Mouse (Mus musculus) urinary bladder, adult 18-20 months (tissue): ENCODE data around the gene Gstt2.
A peak's percentile ranks its signal among the peaks of the same experiment; 100 is the strongest.

Experiments
- DNase-seq, 2 experiments: peaks; one replicate each; pipeline ENCODE4 v3.0.0; 2022; ENCODE audit warnings: low spot score in 2 of 2, mixed read lengths in 2 of 2

The Gstt2 gene

DNA sequence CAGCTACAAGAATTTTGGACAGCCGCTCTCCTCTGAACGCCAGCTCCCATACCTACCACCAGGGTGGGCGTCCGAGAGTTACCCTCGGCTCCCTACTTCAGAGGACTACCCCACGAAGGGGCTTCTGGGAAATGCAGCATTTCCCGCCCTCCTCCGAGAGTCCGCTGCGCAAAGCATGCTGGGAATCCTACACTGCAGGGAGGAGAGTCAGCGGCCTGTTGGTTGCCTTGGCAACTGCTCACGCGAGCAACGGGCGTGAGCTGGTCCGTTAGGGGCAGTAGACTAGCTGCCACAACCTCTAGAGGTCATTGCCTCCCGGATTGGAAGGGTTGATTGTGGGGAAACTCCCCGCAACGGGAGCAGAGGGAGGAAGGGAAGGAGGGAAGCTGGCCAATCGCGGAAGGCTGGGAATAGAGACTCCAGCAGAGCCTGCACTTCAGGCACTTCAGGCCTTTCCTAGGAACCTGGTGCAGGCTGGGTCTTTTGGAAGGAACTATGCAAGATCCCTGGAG is at the start of gene Gstt2:
Gene Gstt2, minus strand, starts transcription at position 177 of the 512 bp plus-strand sequence.
- peak; percentile 82 to 87 for DNase-seq

- DNase-seq: no peak
Measured at GRCm38 (mm10) chr10:75884742-75885141, 47.5 kb upstream of the Gstt2 start.

DNA sequence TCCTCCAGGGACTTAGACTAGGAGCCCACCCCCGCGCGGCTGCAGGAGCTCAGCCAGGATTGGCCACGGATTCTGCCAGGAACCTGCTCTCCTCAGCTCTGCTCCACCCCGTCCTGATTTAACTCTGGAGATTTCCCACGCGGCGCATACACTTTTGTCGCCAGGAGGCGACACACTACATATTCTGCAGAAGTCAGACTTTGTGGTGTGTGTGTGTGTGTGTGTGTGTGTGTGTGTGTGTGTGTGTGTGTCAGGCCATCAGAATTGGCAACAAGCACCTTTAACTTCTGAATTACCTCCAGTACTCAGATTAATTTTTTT is 46.0 kb upstream of the Gstt2 start:
- peak; percentile 71 to 73 for DNase-seq

DNA sequence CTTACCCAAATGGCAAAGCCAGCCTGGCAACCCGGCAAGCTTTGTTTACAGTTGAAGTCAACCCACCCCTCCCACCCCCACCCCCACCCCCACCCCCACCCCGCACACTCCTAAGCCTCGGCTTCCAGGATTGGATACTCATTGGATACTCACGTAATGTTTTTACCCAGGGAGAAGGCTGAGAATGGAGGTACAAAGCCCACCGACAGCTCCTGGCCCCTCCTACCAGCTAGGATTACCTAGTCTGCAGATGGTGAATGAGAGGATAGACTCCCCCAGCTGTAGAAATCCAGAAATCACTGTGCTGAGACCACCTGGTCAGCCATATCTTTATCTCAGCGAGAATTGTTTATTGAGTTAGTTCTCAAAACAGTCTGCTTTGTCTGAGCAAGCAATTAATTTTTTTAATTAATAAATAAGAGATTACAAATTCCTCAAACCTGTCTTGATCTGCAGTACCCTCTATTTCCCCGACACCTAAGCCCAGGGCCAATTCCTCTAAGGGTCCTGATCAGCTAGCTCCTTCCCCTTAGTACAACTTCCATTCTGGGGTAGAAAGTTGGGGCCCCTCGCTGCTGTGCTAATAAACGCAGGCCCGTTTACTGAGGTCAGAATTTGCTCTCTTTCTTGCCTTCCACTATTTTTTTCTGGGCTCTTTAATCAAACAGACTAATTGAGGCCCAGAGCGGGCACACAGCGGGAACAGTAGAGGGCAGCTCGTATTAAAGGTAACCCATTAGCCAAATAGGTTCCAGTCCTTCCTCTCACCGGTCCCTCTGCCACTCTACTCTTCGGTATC is 45.4 kb upstream of the Gstt2 start:
- DNase-seq: no peak

GRCm38 (mm10) chr10:75881578-75882432 is 44.6 kb upstream of the Gstt2 start:
- DNase-seq: no peak

DNA sequence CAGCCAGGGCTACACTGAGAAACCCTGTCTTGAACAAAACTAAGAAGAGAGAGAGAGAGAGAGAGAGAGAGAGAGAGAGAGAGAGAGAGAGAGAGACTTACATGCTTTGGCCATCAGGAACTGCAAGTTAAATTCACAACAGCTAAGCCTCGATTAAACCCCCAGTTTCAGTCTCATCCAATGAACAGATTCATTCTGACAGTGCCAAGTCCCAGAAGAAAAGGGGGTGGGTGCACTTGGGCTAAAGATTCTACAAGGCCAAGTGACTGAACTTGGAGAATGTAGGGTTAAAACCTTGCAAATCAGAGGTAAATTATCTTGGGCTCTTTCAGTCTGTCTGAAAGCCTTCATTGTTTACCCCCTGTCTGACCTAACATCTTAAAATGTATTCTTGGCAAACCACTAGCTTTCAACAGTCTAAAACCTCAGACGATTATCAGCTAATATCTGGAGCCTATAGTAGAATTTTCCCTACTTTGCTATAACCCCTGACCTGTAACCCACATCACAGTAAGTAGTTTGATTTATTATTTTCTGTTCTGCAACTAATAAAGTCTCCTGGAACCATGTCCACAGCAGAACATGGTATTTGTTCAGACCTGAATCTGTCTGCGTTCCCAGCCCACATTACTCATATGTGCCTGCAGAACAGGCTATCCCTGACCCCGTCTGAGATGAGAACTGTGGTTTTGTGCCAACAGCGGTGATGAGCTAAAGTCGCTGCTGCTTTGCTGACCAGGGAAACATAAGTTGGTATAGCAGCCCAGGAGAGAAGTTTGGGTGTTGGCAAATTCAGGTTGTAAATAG is 43.8 kb upstream of the Gstt2 start:
- DNase-seq: peak in 1 of 2 experiments; percentile 37

DNA sequence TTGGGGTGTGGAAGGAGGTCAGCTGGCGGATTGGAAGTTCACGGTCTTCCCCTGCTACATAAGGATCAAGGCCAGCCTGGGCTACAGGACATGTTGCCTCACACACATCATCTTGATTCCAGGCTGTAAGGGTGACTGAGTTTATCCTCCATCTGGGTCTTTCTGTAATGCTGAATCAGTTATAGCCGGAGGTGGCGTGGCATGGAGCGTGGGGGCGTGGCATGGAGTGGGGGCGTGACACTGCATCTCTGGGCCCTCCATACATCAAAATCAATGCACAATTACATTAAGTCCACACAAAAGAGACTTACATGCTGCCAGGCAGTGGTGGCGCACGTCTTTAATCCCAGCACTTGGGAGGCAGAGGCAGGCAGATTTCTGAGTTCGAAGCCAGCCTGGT is 43.1 kb upstream of the Gstt2 start:
- DNase-seq: no peak

DNA sequence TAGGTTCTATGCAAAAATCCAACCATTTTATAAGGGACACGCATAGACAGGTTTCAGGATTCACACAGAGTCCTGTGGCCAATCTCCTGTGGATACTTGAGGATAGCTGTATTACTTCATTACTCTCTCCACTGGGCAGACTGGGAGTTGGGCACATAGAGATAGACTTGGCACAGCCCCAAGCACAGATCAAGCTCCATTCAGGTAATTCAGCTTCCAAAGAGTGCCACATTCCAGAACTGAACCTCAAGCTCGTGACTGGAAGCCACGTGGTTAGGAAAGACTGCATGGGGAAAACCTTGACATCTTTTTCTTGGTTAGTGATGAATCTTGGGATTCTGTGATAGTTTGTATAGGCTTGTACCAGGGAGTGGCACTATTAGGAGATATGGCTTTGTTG is 41.6 kb upstream of the Gstt2 start:
- DNase-seq: no peak

DNA sequence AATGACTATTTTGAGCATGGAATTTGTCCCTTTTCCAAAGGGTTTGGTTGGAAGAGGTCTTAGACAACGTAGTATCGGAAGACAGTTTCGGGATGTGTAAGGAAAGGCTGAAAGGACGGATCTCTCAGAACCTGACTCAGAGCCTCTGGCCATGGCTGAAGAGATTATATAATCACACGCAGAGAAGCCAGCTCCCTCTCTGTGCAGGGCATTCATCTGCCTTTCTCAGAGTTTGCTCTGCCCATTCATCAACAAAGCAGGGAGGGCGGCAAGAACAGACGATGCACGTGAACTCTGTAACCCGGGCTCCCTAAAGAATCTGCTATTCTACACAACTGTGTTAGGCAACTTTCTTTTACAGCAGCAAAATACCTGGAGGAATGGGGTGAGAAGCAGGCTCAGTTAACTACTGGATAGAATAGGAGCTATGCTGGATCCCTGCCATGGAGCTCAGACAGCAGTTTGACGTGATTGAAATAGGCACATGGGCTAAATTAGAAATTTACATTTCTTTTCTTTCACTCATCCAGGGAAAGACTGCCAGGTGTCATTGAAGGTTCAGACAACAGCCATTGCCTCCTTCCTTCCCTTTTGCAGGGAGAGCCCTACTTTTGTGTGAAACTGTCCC is 36.4 kb upstream of the Gstt2 start:
- DNase-seq: no peak

GRCm38 (mm10) chr10:75872915-75873542 is 35.8 kb upstream of the Gstt2 start:
- DNase-seq: peak; percentile 39 to 58

GRCm38 (mm10) chr10:75872025-75872914 is 35.0 kb upstream of the Gstt2 start:
- DNase-seq: peak in 1 of 2 experiments; percentile 25

GRCm38 (mm10) chr10:75861587-75861986 is 24.4 kb upstream of the Gstt2 start:
- no peak for DNase-seq

GRCm38 (mm10) chr10:75860746-75861145 is 23.5 kb upstream of the Gstt2 start:
- DNase-seq: no peak

GRCm38 (mm10) chr10:75859786-75860470 is 22.7 kb upstream of the Gstt2 start, which contains the start of gene Mif:
Gene Mif, minus strand, starts transcription at chr10:75860240.
- DNase-seq: peak; percentile 78 to 85

GRCm38 (mm10) chr10:75859107-75859746 is 22.0 kb upstream of the Gstt2 start:
- DNase-seq: no peak

GRCm38 (mm10) chr10:75857598-75857997 is 20.4 kb upstream of the Gstt2 start:
- no peak for DNase-seq

GRCm38 (mm10) chr10:75856976-75857375 is 19.8 kb upstream of the Gstt2 start:
- DNase-seq: no peak

- no peak for DNase-seq
Measured at GRCm38 (mm10) chr10:75856155-75856907, 19.1 kb upstream of the Gstt2 start.
